Mouse (Mus musculus): ENCODE results near the gene Olfr1280.
"Not testable (repeated sequence)": the region's sequence is repeated elsewhere in the genome, so short reads cannot be mapped to it uniquely, and the experiment has no call there.

Gene Olfr1280

DNA sequence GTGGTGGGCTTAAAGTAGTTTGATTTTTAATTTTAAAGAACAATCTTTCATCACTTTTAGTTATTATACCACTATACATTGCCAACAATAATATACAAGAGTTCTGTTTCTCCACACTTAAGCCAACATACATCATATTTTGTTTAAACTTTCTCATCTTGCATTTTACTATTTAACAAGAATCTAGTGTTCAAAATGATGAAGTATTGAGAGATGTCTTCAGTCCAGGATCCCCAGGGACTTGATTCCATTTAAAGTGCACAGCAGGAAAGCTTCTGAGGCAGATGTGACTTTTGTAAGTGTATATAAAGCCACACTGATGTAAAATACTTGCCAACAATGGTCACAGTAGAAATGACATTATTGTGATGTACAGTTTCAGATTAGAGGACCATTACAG, at the start of gene Olfr1280:
Olfr1280 (plus strand) TSS at position 301 of the 400 bp plus-strand sequence.
- no peak for DNase-seq (ENCODE audit: low spot score in 2 of 2)

DNA sequence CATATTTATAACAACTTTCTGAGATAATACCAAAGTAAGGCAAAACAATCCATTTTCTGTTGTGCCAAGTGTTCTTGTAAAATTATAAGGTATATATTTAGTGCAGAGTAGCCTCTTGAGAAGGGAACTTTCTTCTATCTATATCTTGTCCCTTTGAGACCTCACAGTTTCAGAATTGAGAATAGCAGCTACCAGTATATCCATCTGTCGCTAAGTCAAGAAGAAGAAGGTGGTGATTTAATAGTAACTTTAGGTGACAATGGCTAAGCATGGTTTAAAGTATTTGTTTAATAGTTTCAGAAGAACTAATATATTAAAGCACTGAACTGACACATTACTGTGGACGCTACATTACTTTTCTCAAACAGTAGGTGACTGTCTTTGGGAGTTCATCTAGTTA, 39.8 kb upstream of the Olfr1280 start, which contains the start of gene Olfr1277:
Olfr1277 (minus strand) TSS at position 101 of the 400 bp plus-strand sequence.
- DNase-seq (ENCODE audit: low spot score in 2 of 2) = no peak

DNA sequence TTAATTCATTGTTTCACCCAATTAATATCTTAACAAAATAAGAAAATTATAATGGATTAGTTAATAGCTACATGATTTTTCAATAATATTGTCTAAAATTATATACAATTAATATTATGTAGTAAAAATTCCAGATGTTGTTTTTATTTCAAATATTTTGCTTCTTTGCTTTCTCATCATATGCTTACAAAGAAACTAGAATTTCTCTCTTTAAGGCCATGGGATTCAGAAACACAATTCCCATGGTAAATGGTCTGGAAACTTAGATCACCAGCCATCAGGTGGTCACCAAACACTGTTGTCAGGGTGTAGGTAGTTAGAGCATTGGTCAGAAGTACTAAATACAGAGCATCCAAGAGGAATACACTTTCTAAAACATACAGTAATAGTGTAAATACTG, 24.0 kb upstream of the Olfr1280 start, which contains the start of gene Olfr1278:
Olfr1278 (plus strand) TSS at position 301 of the 400 bp plus-strand sequence.
- no peak for DNase-seq (ENCODE audit: low spot score in 2 of 2)

DNA sequence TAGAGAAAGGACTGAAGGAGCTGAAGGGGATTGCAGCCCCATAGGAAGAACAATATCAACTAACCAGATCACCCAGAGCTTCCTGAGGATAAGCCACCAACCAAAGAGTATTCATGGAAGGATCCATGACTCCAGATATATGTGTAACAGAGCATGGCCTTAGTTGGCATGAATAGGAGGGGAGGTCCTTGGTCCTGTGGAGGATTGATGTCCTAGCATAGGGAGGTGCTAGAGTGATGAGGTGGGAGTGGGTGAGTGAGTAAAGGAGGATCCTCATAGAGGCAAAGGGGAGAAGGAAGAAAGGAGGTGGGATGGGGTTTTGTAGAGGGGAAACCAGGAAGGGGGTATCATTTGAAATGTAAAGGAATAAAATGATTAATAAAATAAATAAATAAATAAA, 15.3 kb upstream of the Olfr1280 start:
- no peak for DNase-seq (ENCODE audit: low spot score in 2 of 2)

DNA sequence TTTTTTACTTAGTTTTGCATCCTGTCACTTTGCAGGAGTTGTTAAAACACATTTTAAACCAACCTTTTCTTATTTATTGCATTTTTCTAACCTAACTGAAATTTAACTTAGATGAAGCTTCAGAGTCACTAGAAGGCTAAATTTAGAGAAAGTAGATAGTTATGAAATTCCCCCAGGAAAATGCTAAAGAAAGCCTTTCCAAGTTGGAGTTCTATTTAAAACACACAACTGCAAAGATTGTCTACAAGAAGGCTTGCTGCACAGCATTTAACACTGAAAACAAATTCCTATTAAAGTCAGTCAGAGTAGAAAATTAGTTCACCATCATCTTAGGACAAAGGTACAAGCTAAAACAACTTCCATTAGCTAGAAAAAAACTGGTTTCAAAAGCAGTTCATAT, 13.4 kb upstream of the Olfr1280 start, which contains the start of gene Olfr1279:
Olfr1279 (plus strand) TSS at position 262 of the 400 bp plus-strand sequence.
- no peak for DNase-seq (ENCODE audit: low spot score in 2 of 2)

DNA sequence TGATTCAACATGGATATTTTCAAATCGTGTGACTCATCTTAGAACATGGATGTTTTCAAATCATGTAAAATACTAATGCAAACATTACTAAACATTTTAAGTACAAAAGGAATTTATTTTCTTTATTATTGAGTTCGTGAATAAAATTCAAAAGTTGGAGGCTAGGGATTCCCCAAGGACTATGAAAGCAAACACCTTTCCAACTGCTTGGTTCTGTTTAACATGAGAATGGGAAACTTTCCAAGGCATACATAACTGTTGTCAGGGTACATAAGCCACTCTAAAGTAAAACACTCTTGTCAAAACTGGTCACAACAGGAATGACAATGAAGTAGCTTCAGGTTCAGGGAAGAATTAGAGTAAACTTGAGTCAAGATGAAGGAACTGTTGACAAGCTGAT, 12.4 kb downstream of the Olfr1280 start, which contains the start of gene Olfr1281:
Olfr1281 (plus strand) TSS at position 301 of the 400 bp plus-strand sequence.
- no peak for DNase-seq (ENCODE audit: low spot score in 2 of 2)

DNA sequence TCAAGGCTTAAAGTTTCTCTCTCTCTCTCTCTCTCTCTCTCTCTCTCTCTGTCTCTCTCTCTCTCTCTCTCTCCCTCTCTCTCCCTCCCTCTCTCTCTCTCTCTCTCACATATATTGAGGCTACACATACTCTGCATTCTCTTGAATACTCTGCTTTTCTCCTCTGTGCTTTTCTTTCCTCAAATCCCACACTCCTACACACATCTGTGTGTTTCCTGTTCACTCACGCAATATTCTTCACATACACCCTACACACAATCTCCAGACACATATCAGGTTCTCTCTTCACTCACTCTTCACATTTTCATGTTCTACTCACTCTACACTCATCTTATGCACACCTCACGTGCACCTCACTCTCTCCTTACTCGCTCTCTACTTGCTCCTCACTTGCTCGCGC, 19.9 kb downstream of the Olfr1280 start:
- DNase-seq (ENCODE audit: low spot score in 2 of 2) = not testable (repeated sequence)

DNA sequence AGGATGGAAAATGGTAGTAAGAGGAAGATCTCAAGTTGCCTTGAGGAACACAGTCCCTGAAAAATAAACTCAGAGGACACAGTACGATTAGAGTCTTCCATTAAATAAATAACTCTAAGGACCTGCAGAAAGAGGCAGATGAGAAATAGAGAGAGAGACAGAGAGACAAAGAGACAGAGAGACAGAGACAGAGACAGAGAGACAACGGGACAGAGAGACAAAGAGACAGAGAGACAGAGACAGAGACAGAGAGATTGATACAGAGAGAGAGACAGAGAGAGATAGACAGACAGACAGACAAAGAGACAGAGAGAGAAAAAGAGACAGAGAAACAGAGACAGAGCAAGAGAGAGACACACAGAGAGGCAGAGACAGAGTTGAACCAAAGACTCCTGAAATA, 22.2 kb downstream of the Olfr1280 start, which contains the start of gene Olfr1282:
Olfr1282 (minus strand) TSS at position 101 of the 400 bp plus-strand sequence.
- no peak for DNase-seq (ENCODE audit: low spot score in 2 of 2)

DNA sequence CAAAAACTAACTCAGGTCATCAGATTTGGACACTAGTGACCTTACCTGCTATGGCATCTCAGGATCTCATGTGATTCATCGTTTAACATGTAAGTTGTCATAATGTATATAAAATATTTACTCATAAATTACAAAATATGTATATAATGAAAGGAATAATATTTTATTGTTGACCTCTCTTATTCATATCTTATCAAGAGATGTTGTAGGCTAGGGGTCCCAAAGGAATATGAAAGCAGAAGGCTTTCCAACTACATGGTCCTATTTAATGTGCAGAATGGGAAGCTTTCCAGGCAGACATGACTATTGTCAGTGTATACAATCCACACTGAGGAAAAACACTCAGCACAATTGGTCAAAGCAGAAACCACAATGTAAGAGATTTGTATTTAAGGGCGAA, 52.7 kb downstream of the Olfr1280 start, which contains the start of gene Olfr1283:
Olfr1283 (plus strand) TSS at position 301 of the 400 bp plus-strand sequence.
- DNase-seq (ENCODE audit: low spot score in 2 of 2) = no peak

DNA sequence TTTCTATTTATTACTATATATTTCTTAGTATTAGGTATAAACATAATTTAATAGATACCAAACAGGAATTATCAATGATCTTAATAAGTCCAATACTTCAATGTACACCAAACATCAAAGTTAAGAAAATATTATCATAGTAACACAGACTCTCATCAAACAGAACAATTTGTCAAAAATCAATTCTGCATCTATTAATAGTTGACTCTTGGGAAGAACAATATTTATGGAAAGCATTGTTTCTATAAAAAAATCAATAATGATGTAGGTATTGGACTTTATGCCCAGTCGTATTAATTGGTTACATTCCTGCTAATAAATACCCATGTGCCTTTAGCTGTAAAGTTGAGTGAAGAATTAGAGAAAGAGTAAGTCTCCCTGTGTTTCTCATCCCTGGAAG, 61.4 kb downstream of the Olfr1280 start, which contains the start of gene Olfr1284:
Olfr1284 (plus strand) TSS at position 301 of the 400 bp plus-strand sequence.
- no peak for DNase-seq (ENCODE audit: low spot score in 2 of 2)
